Mouse (Mus musculus) intestine, embryonic 14.5 days (tissue): ENCODE measurements around the gene Ppp1r1b. TPM values are rescaled to one million over a fixed set of nuclear protein-coding genes. Genes with fewer than 3 reads are reported as not detected.

ENCODE experiments used
- ATAC-seq: fragments of 200-750 bp; cut with Nextera tagmentation; replicated peaks from 2 replicates; pipeline ENCODE4 v1.8.0; 2017; ENCODE audit warnings: low read depth, moderate number of reproducible peaks, moderate TSS enrichment, moderate library complexity; ENCODE audit not compliant: low FRiP score, low TSS enrichment
- DNase-seq: peaks from one replicate; pipeline ENCODE4 v3.0.0-alpha.2; 2018; ENCODE audit warnings: low spot score
- H3K27ac ChIP-seq: fragments of 300-500 bp; sonication (generic); 2 replicates; pipeline ENCODE4 v1.5.1; 2014; ENCODE audit warnings: low read depth, mild to moderate bottlenecking, control low read depth
- H3K27me3 ChIP-seq: fragments of 300-500 bp; sonication (generic); replicated peaks from 2 replicates; pipeline ENCODE4 v1.6.1; 2014; ENCODE audit warnings: low read length, control low read depth; ENCODE audit not compliant: control insufficient read depth, insufficient read depth
- H3K36me3 ChIP-seq: fragments of 300-500 bp; sonication (generic); 2 replicates; pipeline ENCODE4 v1.6.1; 2014; ENCODE audit warnings: low read length, control low read depth; ENCODE audit not compliant: control insufficient read depth, insufficient read depth
- H3K4me1 ChIP-seq: fragments of 300-500 bp; sonication (generic); replicated peaks from 2 replicates; pipeline ENCODE4 v1.6.1; 2014; ENCODE audit warnings: low read length, control low read depth, mixed read lengths; ENCODE audit not compliant: control insufficient read depth, insufficient read depth
- H3K4me2 ChIP-seq: fragments of 300-500 bp; sonication (generic); 2 replicates; pipeline ENCODE4 v1.6.1; 2014; ENCODE audit warnings: low read length
- H3K4me3 ChIP-seq: fragments of 300-500 bp; sonication (generic); 2 replicates; pipeline ENCODE4 v1.5.1; 2014; ENCODE audit warnings: low read depth, low read length, control low read depth, mixed read lengths
- H3K9ac ChIP-seq: fragments of 300-500 bp; sonication (generic); 2 replicates; pipeline ENCODE4 v1.6.1; 2014; ENCODE audit warnings: mild to moderate bottlenecking, low read length
- H3K9me3 ChIP-seq: fragments of 300-500 bp; sonication (generic); 2 replicates; pipeline ENCODE4 v1.6.1; 2016; ENCODE audit warnings: low read length, control low read depth; ENCODE audit not compliant: control insufficient read depth
- WGBS: fragments of 180-500 bp; shearing (Covaris S2); extraction: QIAGEN DNeasy Blood & Tissue Kit; methylation state at CpG from one replicate; pipeline ENCODE4 v1.1.7; 2014; 5-methylcytosine and 5-hydroxymethylcytosine counted together
- polyA plus RNA-seq: library from polyadenylated mRNA; unstranded; fragments of >200 nt; fragmentation: Nextera tagmentation; extraction: Ambion mirVana; gene quantifications from 2 replicates; pipeline ENCODE4 v1.2.1, GENCODE M21; 2014

Ppp1r1b gene
- polyA plus RNA-seq, 1 experiment from 2014 or later, result 22.6 TPM

DNA sequence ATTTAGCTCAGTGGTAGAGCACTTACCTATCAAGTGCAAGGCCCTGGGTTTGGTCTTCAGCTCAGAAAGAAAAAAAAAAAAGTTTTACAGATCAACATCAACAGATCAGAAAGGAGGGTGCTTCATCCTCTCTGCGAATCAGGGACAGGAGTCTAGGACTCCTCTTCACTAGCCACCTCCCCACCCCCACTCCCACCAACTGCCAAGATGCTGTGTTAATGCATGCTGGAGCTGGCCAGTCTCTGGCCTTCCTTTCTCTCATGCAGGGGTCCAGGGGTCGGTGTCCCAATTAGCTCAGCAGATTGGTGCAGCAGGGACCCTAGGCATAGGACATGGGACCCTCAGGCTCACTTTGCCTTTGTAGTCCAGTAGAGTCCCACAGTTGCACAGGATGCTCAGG, 22.4 kb downstream of the Ppp1r1b start:
- Histone ChIP-seq H3K4me3 (no peak overlapping the region), H3K36me3 (peaks cover 17% of the 10 kb centered on the region), H3K4me1 (peaks cover 9% of the 10 kb centered on the region; the same call in 1 of the 2 replicates), H3K9ac (no peak overlapping the region), H3K9me3 (no peaks in the 10 kb centered on the region), H3K27me3 (no peaks in the 10 kb centered on the region), H3K4me2 (no peak overlapping the region), H3K27ac (no peak overlapping the region)
- DNase-seq, result no peak
- ATAC-seq, result no peak
- WGBS, result 92% methylated on average over 2 of the region's 2 CpGs

DNA sequence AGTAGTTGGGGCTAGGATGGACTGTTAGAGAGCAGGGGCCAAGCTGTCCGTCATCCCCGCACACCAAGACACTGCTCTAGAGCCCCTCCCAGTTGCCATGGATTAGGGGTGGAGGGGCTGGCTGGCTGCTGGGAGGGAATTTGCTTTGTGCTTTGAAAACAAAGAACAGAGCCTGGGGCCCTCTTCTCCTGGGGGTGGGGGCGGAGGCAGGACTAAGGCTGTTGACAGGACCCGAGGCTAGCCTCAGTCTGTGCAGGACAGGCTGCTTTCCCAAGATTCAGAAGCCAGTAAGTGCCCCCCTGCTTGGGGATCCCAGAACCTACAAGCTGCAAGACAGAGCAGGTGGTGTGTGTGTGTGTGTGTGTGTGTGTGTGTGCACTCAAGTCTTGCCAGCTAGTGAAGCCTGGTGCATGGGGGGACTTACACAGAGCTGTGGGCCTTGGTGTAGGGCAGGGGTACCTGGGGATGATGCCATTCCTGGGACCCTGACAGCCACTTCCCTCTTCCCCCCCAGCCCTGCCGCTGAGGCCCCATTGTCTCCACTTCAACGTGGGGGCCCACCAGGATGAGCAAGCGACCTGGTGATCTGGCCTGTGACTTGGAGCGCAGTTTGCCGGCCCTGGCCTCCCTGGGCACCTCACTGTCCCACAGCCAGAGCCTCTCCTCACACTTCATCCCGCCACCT, 23.5 kb downstream of the Ppp1r1b start:
- ATAC-seq (peak; percentile 56; the same call in 1 of the 2 replicates), DNase-seq (no peak)
- no peak overlapping the region for H3K4me3 ChIP-seq
- H3K9ac ChIP-seq, result no peak overlapping the region
- H3K4me1 ChIP-seq, result peaks cover 9% of the 10 kb centered on the region; the same call in 1 of the 2 replicates
- H3K9me3 ChIP-seq, result no peaks in the 10 kb centered on the region
- H3K27me3 ChIP-seq, result no peaks in the 10 kb centered on the region
- H3K4me2 ChIP-seq, result no peak overlapping the region
- H3K27ac ChIP-seq, result no peak overlapping the region
- H3K36me3 ChIP-seq, result peaks cover 28% of the 10 kb centered on the region
- 51% methylated on average over 10 of the region's 10 CpGs for WGBS

DNA sequence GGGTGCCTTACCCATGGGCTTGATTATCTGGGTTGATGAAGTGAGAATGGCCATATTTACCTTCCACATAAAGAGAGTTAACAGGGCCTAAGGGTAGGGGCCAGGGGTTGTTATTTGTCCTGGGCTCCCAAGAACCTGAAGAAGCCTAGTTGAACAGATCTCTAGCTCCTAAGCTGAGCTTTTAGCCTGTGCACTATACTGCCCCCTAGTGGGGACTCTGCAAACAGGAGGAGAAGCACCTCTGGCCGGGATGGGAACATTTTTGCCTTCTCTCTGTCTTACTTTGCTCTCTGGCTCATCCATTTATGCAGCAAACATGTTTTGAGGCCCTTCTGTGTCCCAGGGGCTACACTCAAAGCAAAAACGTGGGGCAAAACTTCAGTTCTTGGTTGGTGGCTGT, 24.2 kb downstream of the Ppp1r1b start:
- H3K4me2 ChIP-seq, result no peak overlapping the region
- H3K4me1 ChIP-seq, result peaks cover 9% of the 10 kb centered on the region; the same call in 1 of the 2 replicates
- no peak for ATAC-seq
- peaks cover 35% of the 10 kb centered on the region for H3K36me3 ChIP-seq
- WGBS, result 11% methylated on average over 2 of the region's 2 CpGs
- no peak overlapping the region for H3K9ac ChIP-seq
- peak; percentile 80 for DNase-seq
- H3K27me3 ChIP-seq, result no peaks in the 10 kb centered on the region
- H3K27ac ChIP-seq, result no peak overlapping the region
- H3K4me3 ChIP-seq, result no peak overlapping the region
- no peaks in the 10 kb centered on the region for H3K9me3 ChIP-seq

DNA sequence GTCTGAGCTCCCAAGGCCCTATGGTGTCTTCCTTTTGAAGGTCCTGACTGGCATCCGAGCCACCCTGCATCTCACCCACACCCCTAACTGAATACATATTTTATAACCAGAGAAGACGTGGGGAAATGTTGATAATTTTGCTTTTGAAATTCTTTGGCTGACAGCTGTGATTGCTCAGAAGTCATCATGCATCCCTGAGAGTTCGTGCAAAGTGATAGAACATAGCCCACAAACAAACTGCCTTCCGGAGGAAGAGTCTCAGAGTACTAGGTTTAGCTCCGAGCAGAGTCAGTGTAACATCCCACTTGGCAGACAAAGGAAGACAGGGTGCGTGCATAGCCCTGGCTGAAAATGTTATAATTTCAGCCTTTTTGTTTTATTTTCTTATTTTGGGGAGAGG, 25.0 kb downstream of the Ppp1r1b start:
- WGBS, result 87% methylated on average over 6 of the region's 6 CpGs
- ATAC-seq (no peak), DNase-seq (no peak)
- no peaks in the 10 kb centered on the region for H3K9me3 ChIP-seq
- H3K4me3 ChIP-seq, result no peak overlapping the region
- H3K4me2 ChIP-seq, result no peak overlapping the region
- H3K36me3 ChIP-seq, result peaks cover 43% of the 10 kb centered on the region
- peaks cover 9% of the 10 kb centered on the region; the same call in 1 of the 2 replicates for H3K4me1 ChIP-seq
- H3K27me3 ChIP-seq, result no peaks in the 10 kb centered on the region
- no peak overlapping the region for H3K27ac ChIP-seq
- no peak overlapping the region for H3K9ac ChIP-seq

DNA sequence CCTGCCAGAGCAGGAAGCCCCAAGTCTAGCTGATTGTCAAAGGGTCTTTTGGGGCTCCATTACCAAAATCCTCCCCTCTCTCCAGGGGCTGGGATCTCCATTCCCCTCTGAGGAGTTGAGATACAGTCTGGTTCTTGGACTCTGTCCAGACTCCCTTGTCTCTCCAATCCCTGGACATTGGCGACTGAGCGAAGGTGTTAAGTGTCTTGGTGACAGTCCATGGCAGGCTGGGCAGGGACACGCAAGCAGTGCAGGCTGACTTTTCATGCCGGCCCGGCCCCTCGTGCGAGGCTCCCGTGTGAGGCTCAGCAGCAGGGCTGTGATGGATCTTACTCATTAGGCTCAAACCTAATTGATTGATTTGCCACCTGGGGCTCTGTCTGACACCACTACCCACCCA, 26.1 kb downstream of the Ppp1r1b start:
- Histone ChIP-seq H3K9ac (no peak overlapping the region), H3K9me3 (no peaks in the 10 kb centered on the region), H3K36me3 (peaks cover 53% of the 10 kb centered on the region), H3K27ac (no peak overlapping the region), H3K4me1 (peaks cover 9% of the 10 kb centered on the region; the same call in 1 of the 2 replicates), H3K27me3 (no peaks in the 10 kb centered on the region), H3K4me2 (no peak overlapping the region), H3K4me3 (no peak overlapping the region)
- DNase-seq (no peak), ATAC-seq (no peak)
- 87% methylated on average over 8 of the region's 8 CpGs for WGBS

DNA sequence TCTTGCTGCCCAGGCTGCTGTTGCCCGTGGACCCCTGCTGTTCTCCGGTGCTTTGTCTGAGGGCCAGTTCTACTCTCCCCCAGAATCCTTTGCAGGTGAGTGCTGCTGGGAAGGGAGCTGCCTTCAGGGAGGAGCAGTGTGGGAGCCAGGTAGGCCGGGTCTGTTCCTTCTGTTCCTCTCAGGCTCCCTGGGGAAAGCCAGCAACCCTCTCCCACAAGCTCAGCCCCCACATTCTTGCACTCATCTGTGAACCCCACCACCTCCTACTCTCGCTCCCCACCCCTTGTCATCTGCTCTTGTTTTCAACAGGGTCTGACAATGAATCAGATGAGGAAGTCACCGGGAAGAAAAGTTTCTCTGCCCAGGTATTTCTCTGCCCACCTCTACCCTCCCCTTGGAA, 28.6 kb downstream of the Ppp1r1b start:
- Histone ChIP-seq H3K9ac (no peak overlapping the region), H3K4me1 (0 out of 2 replicates have a peak, but pooled peaks cover 4% of the 10 kb centered on the region), H3K27me3 (no peaks in the 10 kb centered on the region), H3K4me2 (no peak overlapping the region), H3K27ac (no peak overlapping the region), H3K9me3 (no peaks in the 10 kb centered on the region), H3K36me3 (peaks cover 70% of the 10 kb centered on the region), H3K4me3 (no peak overlapping the region)
- ATAC-seq (no peak), DNase-seq (no peak)
- 70% methylated on average over 5 of the region's 5 CpGs for WGBS

DNA sequence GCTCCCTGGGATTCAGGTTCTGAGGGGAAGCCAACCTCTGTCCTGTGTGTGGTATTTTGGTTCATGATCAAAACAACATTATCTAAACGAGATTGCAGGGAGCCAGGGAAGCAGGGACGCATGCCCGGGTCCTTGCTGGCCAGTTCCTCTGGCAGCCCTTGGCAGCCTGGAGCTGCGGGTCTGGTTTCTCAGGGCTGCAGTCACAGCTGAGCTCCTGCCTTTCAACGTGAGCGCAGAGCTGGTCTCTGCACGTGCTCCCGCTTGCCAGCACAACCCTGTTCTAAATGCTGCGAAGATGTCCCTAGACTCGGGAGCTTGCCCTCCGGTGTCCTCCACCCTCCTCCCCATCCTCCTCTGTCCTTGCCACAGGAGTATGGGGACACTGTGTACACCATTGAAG, 29.6 kb downstream of the Ppp1r1b start:
- no peaks in the 10 kb centered on the region for H3K27me3 ChIP-seq
- 82% methylated on average over 11 of the region's 11 CpGs for WGBS
- ATAC-seq, result no peak
- no peak for DNase-seq
- no peak overlapping the region for H3K27ac ChIP-seq
- no peak overlapping the region for H3K4me3 ChIP-seq
- no peak overlapping the region for H3K9ac ChIP-seq
- peaks cover 70% of the 10 kb centered on the region for H3K36me3 ChIP-seq
- no peaks in the 10 kb centered on the region for H3K9me3 ChIP-seq
- no peak overlapping the region for H3K4me2 ChIP-seq
- no peaks in the 10 kb centered on the region for H3K4me1 ChIP-seq

DNA sequence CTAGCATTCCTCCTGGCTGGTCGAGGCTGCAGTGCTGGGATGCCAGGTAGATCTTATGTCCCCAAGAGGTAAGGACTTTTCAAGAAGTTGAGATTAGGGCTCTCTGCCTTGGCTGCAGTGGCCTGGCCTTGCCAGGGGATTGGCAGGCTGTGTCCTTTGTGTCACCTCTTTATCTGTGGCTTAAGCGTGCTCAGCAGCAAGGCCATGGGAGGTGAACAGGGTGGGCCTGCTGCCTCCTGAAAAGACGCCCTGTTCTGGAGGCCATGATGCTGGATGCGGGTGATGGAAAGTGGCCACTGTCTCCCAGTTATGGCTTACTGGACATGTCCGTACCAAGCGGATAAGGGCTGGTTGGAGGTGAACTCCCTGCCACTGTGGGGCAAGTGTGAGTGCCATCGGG, 31.2 kb downstream of the Ppp1r1b start:
- H3K4me3 ChIP-seq, result no peak overlapping the region
- 80% methylated on average over 7 of the region's 7 CpGs for WGBS
- no peaks in the 10 kb centered on the region for H3K27me3 ChIP-seq
- no peak for DNase-seq
- no peaks in the 10 kb centered on the region for H3K9me3 ChIP-seq
- peaks cover 65% of the 10 kb centered on the region for H3K36me3 ChIP-seq
- no peak overlapping the region for H3K27ac ChIP-seq
- no peaks in the 10 kb centered on the region for H3K4me1 ChIP-seq
- no peak overlapping the region for H3K9ac ChIP-seq
- H3K4me2 ChIP-seq, result no peak overlapping the region
- no peak for ATAC-seq

DNA sequence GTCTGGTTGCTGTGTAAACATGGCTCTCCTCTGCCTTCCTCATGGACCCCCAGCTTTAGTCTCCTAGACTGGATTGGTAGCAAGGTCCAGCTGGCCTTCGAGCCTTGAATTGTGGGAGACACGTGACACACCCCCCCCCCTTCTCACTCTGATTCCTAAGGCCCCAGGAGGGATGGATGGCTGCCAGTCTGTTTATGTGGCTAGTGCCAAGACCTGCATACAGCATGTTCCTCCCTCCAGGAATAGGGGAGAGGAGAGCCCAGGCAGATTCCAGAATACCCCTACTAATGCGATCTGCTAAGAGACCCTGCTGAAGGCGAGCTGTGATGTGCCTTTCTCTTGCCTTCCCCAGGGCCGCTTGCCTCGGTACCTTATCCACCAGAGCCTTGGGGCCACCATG, 31.9 kb downstream of the Ppp1r1b start:
- 80% methylated on average over 6 of the region's 6 CpGs for WGBS
- ATAC-seq, result no peak
- H3K36me3 ChIP-seq, result peaks cover 58% of the 10 kb centered on the region

More for the DNA sequence above, 31.9 kb downstream of the Ppp1r1b start:
- no peak overlapping the region for H3K4me3 ChIP-seq
- H3K27me3 ChIP-seq, result peaks cover under 1% of the 10 kb centered on the region; the same call in 1 of the 2 replicates
- no peaks in the 10 kb centered on the region for H3K4me1 ChIP-seq
- no peak for DNase-seq
- H3K9ac ChIP-seq, result no peak overlapping the region
- no peak overlapping the region for H3K4me2 ChIP-seq
- no peaks in the 10 kb centered on the region for H3K9me3 ChIP-seq
- no peak overlapping the region for H3K27ac ChIP-seq
